Mouse (Mus musculus) urinary bladder, postnatal 4 days (tissue): Measurements from ENCODE around the gene Rasa3.

Source experiments
- DNase-seq, 2 experiments: peaks; one replicate each; pipeline ENCODE4 v3.0.0; 2021 to 2022; ENCODE audit warnings: low spot score in 2 of 2

Gene Rasa3

DNA sequence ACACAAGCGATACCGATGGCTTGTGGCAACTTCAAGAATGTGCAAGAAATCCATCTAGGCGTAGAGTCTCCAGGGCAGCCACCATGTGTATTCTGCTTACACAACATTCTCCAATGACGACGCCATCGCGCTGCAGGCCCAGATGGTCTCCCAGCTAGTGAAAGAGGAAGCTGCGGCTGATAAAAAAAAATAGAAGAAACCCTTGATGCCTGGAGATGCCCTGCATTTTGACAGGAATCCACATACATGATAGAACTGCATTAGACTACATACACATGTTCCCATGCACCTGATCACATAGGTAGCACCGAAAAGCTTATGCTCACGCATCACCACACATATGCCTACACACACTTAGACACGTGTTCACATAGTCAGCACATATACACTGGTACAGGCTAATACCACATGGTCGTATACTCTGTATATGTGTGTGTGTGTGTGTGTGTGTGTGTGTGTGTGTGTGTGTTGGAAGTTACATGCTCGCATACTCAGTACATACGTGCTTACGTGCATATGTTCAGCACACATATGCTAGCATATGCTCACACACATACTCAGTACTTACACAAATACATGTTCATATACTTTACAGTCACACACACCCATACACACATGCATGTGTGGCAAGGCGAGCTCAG, 8.4 kb upstream of the Rasa3 start:
- no peak for DNase-seq

DNA sequence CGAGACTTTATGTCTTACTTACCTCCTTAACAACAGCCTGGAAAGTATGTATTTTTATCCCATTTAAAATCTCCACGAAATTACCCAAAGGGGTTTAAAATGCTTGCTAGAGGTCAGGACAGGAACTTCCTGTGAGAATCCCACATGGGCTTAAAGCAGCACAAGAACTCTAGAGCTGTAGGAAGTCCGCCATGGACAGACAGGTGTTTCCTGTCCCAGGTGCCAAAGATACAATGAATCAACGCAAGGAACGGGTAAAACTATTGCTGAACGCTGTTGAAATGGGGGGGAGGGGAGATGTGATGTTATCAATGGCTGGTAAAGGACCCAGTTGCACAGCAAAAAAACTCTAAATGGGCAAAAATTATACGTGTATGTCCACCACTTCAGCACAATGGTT, 6.7 kb upstream of the Rasa3 start:
- no peak for DNase-seq

DNA sequence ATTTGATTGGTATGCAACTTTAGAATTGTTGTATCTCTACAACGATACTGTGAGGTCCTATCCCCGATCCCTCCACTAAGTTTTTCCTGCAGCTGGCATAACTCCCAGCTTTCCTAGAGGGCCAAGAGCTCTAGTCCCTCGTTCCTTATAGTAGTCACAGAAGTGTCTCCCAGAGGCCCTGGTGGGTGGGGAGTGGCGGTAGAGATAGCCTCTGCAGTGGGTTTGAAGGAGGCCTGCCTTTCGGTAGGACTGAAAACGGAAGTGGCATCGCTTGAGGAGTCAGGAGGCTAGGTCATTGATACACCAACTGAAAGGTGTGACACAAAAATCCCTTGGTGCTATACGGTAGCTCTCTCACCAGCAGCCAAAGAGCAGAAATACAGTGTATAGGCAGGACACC, 779 bp upstream of the Rasa3 start:
- no peak for DNase-seq

DNA sequence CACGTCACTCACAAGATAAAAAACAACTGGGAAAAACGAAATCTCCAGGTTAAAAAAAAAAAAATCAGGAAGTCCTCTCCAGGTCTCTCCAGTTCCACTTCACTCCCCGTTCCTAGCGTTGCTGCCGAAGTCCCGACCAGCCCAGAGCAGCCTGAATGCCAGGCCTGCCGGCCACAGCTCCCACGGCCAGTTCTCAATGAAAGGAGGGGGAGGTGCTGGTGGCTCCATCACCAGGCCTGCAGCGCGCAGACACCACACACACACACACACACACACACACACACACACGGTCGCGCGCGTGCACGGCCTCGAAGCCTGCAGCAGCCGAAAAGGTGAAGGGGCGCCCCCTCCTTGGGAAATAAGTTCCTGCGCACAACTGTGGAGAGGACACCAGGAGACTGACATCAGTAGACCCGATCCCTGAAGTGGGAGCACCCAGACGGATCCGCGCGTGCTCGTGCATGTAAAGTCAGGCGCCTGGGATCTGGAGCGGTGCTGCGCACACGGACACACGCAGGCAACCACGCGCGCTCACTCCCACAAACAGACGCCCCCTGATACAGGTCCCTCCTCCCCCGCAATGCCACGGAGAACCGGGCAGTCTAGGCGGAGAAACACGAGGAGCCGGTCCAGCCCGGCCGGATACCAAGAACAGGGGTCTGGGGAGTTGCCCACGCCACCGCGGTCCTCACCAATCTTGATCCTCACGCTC, 546 bp downstream of the Rasa3 start:
- peak; percentile 64 to 68 for DNase-seq

DNA sequence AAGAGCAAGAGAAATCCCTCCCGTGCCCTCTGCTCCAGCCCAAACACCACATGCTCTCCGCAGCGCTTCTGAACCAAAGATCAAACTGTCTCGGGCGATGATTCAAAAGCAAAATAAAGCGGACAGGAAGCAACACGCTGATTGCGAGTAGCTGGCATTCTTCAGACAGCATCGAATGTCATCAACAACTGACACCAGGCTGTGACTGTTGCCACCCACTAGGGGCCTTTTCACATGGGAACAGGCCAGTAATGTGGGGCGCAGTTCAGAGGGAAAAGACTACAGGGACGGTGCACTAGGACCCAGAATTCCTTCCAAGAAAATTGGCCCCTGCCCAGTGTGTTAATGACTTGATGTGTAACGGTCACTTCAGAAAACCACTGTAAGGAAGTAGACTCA, 1.1 kb downstream of the Rasa3 start:
- peak; percentile 62 to 65 for DNase-seq

DNA sequence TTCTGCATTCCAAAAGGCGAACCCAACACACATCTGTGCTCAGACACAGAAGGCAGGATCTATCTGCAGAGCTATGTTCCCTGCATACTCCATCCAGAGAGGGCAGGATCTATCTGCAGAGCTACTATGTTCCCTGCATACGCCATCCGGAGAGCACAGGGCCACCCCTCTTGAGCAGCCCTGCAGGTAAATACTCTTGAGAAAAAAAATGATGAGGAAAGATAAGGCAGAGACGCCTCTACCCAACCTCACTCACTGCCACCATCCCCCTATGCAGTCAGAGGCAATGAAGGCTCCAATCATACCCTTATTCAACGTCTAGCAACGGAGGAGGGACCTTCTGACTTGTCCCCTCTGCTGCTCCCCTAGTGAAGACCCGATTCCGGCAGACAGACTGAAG, 1.9 kb downstream of the Rasa3 start:
- DNase-seq, result no peak

DNA sequence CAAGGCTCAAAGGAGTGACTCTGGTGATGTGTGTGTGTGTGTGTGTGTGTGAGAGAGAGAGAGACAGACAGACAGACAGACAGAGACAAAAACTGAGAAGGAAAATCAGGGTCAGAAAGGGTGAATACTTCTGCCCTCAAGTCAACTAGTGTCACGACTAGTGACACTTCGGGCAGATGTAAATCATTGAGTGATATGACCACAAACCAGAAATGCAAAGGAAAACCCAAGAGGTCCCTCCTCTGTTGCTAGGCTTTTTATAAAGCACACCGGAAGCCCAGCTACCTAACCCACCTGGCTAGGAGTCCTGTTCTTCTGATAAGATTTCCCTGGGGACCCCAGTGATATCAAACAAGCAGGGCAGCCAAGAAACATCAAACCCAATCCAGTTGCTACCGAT, 2.3 kb downstream of the Rasa3 start:
- no peak for DNase-seq

DNA sequence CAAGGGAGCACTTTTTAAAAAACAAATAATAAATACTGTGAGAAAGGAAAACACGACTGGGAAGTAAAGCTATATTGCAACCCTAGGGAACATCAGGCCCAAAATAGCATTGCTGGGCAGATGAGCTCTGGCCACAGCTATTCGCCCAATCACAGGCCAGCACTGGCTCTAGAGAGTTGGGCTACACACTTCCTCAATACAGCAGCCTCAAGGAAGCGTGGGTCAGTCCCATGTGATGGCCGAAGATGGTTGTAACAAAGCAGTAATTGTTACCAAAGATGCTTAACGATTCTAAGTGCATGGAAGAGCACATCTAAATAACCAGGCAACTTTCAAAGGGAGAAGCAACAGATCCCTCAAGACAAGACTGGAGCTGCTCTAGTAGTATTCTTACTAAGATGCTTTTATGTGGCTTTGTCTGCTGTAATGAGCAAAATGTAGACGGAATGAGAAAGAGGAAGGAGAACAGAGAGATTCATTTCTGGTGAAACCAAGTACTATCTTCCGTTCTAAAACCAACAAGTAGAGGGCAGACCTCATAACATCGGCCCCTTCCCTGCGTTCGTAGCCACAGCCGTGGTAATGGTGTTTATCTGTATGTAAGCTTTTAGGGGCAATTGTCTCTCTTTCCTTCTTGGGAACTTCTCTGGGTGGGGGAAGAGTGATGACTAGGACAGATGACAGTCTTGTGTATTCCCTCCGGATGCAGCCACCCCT, 3.0 kb downstream of the Rasa3 start:
- no peak for DNase-seq

DNA sequence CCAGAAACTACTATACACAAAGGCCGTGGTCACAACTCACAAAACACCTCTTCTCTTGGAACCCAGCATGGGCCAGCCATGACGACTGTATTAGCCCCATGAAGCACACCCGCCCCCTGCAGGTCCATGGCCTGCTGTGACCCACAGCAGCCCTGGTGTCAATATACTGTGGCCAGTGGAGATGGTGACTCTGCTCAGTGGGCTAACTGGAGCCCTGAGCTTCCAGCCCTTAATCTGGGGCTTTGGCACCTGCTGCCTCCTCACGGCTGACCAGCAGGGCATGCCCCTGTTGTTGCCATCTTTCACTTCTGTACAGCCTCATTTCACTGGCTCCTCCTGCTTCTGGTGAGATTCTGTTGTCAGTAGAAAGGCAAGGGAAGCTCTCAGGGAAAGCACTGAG, 4.2 kb downstream of the Rasa3 start:
- no peak for DNase-seq

DNA sequence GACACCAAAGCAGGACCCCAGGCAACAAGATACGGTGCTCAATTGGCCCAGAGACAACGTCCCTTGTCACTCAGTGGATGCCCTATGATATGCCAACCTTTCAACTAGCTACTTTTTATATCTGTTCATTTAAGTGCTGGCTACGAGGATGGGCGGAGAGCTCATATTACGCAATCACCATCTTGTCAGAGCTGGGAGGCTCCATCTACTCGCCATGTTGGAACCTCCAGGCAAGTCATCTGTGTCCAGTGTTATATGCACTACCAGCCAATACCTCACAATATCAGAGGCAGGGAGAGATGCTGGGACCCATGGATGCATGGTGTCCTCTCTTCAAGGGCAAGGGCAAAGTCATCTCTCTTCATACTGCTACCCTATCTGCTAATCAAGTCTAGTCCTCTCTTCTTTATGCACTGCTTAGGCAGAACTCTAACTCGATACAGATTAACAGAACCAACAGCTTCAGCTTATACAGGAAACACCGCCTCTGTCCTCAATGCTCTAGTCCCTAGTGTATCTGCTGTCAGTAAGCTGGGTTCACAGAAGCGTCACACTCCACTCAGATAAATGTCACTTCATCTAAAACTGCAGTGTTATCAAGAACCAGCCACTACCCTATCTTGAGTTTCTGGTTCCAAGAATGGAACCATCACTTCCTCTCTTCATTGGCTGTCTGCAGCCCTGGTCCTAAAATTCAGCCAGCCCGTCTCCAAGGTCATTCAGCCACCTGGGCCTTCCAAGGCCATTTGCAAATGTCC, 6.0 kb downstream of the Rasa3 start:
- DNase-seq, result no peak

DNA sequence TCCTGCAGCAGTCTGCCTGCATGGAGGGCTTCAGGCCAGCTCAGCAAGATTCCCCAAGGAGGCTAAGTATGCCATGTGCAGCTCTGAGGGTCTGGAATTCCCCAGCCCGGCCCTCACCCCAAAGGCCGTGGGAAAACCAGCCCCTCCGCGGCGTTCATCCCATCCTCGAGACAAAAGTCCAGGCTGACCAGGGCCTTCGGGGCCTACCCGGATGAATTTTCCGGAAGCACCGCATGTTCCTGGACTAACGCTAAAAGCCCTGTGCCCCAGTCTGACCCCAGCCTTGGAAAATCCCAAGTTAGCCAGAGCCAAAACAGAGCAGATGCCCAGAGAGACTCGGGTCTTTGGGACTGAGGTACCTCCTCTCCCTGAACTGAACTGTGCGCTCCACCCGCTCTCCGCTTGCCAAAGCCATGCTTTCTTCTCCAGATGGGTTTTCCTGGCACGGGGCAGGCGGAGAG, 7.4 kb downstream of the Rasa3 start:
- no peak for DNase-seq

DNA sequence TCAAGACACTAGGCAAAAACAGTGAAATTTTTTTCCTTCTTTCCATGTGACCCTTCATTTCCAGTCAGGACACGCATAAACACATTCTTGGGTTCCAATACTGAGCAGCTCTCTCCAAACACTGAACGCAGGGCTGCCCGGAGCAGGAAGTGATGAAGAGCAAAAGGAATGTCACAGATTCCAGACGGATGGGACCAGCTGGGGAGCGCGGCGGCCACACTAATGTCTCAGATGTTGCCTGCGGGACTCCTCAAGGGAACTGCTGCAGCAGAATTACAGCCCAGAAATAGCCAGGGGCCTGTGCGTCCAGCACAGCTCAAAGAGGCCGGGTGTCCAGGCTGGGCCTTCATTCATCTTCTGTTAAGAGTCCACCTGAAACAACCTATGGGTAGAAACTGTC, 9.0 kb downstream of the Rasa3 start:
- peak; percentile 54 to 68 for DNase-seq

DNA sequence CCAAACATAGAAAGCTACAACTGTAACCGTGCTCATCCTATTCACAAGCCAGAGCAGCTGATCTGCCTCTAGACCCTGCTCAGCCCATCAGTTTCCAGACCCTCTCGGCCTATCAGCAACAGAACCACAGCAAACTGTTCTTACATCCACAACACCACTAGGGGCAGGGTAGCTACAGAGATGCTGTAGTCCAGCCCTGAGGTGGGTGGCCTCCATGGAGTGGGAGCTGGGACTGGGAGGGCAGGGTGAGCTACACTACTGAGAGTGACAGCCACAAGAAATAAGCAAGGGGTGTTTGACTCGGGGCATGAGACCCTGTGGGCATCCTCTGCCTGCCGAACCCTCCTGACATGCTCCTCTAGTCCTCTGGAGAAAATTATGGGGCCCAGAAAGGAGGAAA, 9.5 kb downstream of the Rasa3 start:
- DNase-seq, result no peak

DNA sequence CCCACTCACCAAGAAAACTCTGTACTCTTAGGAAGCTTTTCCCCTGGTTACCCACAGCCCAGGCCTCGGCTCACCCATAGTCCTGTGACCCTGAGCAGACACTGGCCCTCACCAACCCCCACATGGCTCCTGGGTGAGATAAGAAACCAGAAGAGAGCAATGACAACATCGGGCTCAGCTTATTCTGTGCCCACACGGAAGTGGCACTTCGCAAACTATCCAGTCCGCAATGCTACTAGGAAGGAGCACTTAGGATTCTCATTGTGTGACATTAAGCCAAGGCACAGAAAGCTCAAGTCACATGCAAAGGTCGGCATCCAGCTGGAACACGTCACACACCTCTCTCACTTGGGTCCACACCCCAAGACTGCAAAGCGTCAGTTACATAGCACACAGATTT, 11.5 kb downstream of the Rasa3 start:
- no peak for DNase-seq

DNA sequence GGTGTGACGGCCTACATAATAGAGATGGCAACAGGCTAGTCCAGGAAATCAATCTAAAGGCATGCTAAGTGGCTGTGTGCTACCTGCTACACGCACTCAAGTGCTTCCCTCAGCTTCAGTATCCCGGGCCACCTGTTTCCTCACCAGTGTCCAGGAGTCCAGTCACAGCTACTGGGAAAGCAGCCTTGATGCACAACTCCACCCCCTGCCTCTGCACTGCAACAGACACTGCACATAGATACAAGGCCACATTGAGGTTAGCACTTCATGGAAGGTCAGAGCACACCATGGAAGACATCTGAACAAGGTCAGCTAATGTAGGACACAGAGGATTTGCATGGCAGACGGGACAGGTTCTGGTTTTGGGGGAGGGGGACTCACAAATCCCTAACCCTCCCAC, 11.9 kb downstream of the Rasa3 start:
- no peak for DNase-seq

DNA sequence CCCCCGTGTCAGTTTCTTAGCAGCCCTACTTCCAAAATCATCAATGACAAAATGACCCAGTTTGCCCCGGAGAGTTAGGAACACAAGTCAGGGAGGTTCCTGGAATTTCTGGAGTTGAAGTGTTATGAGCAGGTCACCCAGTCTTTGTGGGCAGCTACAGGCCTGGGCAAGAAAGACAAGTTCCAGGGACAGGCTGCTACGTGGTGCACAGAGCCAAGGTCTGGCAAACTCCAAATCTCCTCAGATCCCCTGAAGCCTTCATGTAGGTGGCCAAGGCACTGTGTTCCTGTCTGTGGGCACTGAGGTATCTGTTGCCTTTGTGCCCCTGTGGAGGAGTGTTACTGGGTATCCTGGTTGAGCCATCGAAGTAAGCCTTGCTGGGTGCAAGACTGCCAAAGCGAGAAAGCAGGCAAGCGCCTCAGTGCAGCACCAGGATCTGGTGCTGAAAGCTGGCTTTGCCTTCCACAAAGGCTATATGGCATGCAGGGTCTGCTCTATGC, 12.6 kb downstream of the Rasa3 start:
- DNase-seq, result no peak

DNA sequence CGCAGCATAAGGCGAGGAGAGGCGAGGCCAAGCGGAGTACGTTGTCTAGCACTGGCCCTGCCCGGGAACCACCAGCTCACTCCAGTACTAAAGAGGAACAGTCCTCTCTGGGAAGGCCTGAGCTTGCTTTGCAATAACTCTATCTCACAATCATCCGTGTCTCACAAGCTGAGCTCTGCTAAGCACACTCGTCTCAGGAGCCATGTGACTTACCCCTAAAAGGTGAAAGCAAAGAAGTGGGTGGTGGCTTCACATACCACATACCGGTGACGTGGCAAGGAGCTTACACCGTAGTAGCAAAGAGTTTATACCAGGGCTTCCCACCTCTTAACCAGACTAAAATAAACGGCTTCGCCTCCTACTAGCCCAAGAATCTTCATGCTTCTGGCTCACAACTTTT, 17.1 kb downstream of the Rasa3 start:
- DNase-seq, result no peak

DNA sequence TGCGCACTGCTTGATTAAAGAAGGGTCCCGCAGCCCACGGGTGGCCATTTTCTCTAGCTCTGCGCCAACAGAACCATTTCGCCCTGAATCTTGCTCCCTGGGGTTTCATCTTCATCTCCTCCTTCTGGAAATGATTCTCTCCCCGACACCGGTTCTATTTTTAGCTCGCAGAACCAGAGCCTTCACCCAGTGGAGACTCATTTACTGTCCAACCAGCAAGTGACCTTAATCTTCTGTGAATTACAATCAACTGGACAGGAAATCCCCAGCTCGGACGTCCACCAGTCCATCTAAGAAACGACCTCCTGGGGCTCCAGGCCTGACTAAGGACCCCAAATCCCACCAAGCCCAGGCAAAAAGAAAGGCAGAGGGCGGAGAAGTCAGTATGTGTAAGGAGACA, 19.9 kb downstream of the Rasa3 start:
- DNase-seq, result no peak

DNA sequence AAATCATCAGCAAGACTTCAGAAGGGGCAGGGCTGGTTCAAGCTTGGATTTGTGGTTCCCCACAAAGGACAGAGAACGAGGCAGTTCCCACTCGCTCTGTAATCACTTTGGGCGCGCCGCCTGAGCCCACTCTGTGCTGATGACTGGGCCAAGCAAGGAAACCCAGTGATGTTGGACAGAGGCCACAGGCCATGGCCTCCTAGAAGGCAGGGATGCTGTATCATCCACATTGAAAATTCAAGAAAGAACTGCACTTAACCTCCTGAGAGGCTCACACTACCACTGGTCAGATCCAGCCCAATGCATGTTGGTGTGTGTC, 22.4 kb downstream of the Rasa3 start:
- no peak for DNase-seq

DNA sequence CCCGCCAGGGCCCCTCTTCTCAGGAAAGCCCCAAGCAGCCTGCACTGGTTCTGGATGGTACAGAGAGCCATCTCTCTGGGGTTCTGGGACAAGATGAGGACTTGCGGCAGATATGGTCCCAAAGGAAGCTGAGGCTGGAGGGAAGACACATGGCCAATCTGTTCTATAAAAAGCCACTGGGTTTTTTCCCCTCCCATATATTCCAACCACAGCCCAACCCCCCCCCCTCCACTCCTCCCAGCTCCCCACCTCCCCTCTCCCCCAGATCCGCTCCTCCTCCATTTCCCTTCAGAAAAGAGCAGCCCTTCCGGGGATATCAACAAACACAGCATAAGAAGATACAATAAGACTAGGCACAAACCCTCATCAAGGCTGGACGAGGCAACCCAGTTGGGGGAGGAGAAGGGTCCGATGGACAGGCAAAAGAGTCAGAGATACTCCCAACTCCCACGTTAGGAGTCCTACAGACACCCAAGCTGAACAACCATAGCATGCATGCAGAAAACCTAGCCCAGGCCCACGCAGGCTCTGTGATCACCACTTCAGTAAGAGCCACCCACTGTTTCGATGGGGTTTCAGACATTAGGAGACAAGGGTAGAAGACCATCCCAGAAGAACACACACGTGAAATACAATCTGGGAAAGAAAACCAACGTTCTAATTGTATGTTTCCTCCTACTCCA, 22.9 kb downstream of the Rasa3 start:
- DNase-seq, result no peak

DNA sequence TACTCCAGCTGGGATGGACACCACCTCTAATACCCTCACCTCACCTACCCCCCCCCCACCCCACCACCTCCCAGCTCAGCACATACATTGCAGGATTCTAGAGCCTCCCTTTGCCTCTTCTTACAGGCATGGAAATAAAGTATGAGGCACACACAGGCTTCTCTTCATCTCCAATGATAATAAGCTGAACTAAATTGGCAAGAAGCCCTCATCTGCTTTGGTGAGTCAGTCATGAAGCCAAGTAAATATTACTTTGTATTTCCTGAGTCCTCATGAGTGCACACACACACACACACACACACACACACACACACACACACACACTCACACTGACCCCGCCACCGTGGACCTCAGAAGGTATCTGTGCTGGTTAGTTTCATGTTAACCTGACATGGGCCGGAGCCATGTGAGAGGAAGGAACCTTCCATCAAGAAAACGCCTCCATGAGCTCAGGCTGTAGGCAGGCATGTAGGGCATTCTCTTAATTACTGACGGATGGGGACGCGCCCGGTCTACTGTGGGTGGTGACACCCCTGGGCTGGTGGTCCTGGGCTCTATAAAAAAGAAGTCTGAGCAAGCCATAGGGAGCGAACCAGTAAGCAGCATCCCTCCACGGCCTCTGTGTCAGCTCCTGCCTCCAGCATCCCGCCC, 26.7 kb downstream of the Rasa3 start:
- no peak for DNase-seq
